Mouse (Mus musculus): ENCODE results near the gene Gm14401. TPM values are rescaled to one million over a fixed set of nuclear protein-coding genes. Genes with fewer than 3 reads are reported as not detected.
"Not testable (repeated sequence)": the region's sequence is repeated elsewhere in the genome, so short reads cannot be mapped to it uniquely, and the experiment has no call there.

The Gm14401 gene
- not detected in 2 replicates for polyA plus RNA-seq (2015; fragmentation: Nextera tagmentation; extraction: Ambion mirVana)

DNA sequence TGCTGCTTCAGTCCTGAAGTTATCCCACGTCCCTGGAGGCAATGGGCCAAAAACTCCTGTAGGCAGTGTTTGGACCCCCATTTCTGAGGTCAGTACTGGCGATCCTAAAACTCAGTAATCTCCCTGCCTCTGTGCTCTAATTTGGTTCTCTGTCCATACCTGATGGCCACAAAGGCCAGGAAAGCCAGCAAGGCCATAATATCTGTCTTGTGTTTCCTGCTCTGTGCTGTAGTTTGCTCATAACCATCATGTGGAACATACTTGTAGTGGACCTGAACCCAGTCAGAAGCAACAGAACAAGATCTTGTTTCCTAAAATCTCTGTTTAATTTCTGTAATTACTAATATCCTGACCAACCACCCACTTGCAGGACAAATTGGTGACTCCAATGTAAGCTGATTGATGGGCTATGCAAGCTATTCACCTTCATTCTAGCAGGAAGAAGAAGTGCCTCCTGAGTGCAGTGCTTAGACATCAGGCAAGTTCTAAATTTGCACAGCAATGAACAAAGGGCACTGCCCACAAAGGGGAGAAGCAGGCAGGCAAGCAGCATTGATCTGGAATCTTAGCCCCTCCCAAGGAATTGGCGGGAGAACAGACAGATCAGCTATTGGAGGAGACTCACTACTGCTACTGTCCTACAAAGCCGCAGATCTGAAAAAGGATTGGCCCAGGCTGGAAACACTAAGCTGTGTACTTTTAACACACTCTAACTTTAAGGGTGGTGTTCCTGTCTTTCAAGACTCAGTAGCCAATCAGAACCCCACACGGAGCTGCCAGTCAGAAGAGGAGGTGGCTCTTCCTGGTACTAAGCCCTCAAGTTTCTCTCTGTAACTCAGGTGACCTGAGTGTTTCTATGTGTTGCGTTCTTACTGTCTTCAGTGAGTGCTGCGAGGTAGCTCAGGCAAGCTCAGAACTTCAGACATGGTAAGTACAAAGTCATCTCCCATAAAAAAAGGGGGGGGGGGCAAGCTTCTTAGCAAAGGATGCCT, at the start of gene Gm14401:
Gene Gm14401, plus strand, starts transcription at position 889 of the 992 bp plus-strand sequence.
- not testable (repeated sequence) for H3K9me3 ChIP-seq (replicated peaks); H3K9ac ChIP-seq; H3K27ac ChIP-seq; H3K27me3 ChIP-seq; H3K4me3 ChIP-seq; ATAC-seq; H3K36me3 ChIP-seq (ENCODE audit: poor library complexity, severe bottlenecking); H3K4me1 ChIP-seq; H3K4me2 ChIP-seq
- 69% methylated on average over 7 of the region's 7 CpGs for WGBS

DNA sequence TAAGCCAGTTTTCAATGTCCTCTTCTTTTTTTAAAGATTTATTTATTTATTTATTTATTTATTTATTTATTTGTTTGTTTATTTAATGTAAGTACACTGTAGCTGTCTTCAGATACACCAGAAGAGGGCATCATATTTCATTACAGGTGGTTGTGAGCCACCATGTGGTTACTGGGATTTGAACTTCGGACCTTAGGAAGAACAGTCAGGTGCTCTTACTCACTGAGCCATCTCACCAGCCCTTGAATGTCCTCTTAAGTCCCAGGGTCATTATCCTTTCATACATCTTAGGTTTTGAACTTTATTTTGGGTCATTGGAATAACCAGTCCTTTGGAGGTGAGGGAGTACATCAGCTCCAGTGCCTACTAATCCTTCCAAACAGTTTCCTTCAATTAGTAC, 1.3 kb upstream of the Gm14401 start:
- H3K27me3 ChIP-seq; H3K4me3 ChIP-seq; H3K36me3 ChIP-seq (ENCODE audit: poor library complexity, severe bottlenecking); H3K4me1 ChIP-seq; H3K4me2 ChIP-seq; ATAC-seq; H3K9ac ChIP-seq; H3K27ac ChIP-seq; H3K9me3 ChIP-seq (replicated peaks): not testable (repeated sequence)
- 84% methylated on average over 1 of the region's 1 CpGs for WGBS

DNA sequence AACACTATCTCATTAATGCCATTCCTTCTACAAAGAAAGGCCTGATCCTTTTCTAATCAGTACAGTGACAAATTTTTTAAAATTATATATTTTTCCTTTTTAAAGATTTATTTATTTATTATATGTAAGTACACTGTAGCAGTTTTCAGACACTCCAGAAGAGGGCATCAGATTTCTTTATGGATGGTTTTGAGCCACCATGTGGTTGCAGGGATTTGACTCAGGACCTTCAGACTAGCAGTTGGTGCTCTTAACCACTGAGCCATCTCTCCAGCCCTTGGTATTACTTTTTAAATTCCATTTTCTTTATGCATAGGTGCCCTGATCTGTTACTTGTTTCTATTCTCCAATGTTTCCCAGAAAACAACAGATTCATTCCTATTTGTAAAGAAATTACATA, 895 bp downstream of the Gm14401 start:
- H3K36me3 ChIP-seq (ENCODE audit: poor library complexity, severe bottlenecking); H3K4me3 ChIP-seq; H3K9me3 ChIP-seq (replicated peaks); ATAC-seq; H3K4me1 ChIP-seq; H3K9ac ChIP-seq; H3K27ac ChIP-seq; H3K27me3 ChIP-seq; H3K4me2 ChIP-seq: not testable (repeated sequence)

DNA sequence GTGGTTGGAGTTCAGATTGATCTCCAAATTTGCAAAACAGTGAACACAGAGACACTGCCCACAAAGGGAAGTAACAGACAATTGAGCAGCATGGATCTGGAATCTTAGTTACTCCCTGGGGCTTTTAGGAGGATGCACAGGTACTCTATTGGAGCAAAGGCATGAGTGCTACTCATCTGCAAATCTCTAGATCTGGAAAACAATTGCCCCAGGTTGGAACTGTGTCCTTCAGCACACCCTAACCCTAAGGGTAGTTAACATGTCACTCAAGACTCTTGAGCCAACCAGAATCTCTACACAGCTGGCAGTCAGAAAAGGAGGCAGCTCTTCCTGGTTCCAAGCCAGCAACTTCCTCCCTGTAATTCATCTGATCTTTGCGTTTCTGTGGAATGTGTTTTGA, 5.7 kb downstream of the Gm14401 start:
- not testable (repeated sequence) for H3K27me3 ChIP-seq; H3K4me2 ChIP-seq; H3K4me1 ChIP-seq; H3K27ac ChIP-seq; ATAC-seq; H3K36me3 ChIP-seq (ENCODE audit: poor library complexity, severe bottlenecking); H3K9me3 ChIP-seq (replicated peaks); H3K9ac ChIP-seq; H3K4me3 ChIP-seq
- 83% methylated on average over 1 of the region's 1 CpGs for WGBS

DNA sequence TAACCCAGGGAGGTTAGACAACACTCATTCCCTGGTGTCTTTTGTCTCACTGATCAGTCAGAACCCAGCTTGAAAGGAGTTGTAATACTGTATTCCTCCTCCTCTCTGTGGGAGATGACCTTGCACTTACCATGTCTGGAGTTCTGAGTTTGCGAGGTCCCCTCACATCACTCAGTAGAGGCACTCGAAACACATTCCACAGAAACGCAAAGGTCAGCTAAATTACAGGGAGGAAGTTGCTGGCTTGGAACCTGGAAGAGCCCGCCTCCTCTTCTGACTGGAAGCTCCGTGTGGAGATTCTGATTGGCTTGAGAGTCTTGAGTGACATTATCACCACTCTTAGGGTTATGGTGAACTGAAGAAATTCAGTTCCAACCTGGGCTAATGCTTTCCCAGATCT, 35.0 kb downstream of the Gm14401 start:
- H3K27ac ChIP-seq; H3K4me3 ChIP-seq; H3K9ac ChIP-seq; H3K9me3 ChIP-seq (replicated peaks); H3K4me1 ChIP-seq; ATAC-seq; H3K4me2 ChIP-seq; H3K27me3 ChIP-seq; H3K36me3 ChIP-seq (ENCODE audit: poor library complexity, severe bottlenecking): not testable (repeated sequence)
- WGBS: 81% methylated on average over 5 of the region's 5 CpGs

DNA sequence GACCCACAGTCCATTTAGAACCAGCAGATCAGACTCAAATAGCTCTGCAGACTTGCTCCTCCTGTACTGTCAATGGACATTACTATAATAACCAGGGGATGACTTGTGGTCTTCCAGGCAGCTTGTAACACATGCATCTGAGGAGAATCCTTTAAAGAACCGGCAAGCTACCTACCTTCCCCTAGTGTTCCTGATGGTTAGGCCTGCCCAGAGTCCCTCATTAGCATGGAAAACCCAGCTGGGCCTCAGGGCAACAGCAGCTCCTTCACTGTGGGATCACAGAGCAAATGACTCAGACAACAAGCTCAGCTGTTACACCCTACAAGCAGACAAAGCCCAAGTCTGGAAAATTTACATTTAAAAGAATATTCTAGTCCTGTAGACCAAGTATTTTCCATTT, 55.0 kb downstream of the Gm14401 start:
- 50% methylated on average over 1 of the region's 1 CpGs for WGBS
- not testable (repeated sequence) for H3K36me3 ChIP-seq (ENCODE audit: poor library complexity, severe bottlenecking); H3K4me1 ChIP-seq; H3K9ac ChIP-seq; H3K27ac ChIP-seq; H3K9me3 ChIP-seq (replicated peaks); ATAC-seq; H3K4me3 ChIP-seq; H3K4me2 ChIP-seq; H3K27me3 ChIP-seq

Other genes starting within 250 kb of the Gm14401 start
- not detected in 2 replicates for gene Gm14408, start 243.2 kb upstream of the Gm14401 start, polyA plus RNA-seq (2015; fragmentation: Nextera tagmentation; extraction: Ambion mirVana)
- gene Gm14296, start 146.5 kb upstream of the Gm14401 start, polyA plus RNA-seq (2015; fragmentation: Nextera tagmentation; extraction: Ambion mirVana): 13.3 TPM in 2 replicates
- 7.0 and 7.7 TPM in 2 replicates for gene Gm14419, start 73.4 kb upstream of the Gm14401 start, polyA plus RNA-seq (2015; fragmentation: Nextera tagmentation; extraction: Ambion mirVana)
- 31.0 and 38.7 TPM in 2 replicates for gene Gm14410, start 132.1 kb downstream of the Gm14401 start, polyA plus RNA-seq (2015; fragmentation: Nextera tagmentation; extraction: Ambion mirVana)
- not detected in 2 replicates for gene Gm14409, start 192.7 kb downstream of the Gm14401 start, polyA plus RNA-seq (2015; fragmentation: Nextera tagmentation; extraction: Ambion mirVana)
- 0.14 and 0.23 TPM in 2 replicates for gene Gm14412, start 250.0 kb downstream of the Gm14401 start, polyA plus RNA-seq (2015; fragmentation: Nextera tagmentation; extraction: Ambion mirVana)

All from forebrain, embryonic 13.5 days (tissue).